Comparison of ENCODE assay signal across 29 mouse cellular contexts in the genomic region with DNA sequence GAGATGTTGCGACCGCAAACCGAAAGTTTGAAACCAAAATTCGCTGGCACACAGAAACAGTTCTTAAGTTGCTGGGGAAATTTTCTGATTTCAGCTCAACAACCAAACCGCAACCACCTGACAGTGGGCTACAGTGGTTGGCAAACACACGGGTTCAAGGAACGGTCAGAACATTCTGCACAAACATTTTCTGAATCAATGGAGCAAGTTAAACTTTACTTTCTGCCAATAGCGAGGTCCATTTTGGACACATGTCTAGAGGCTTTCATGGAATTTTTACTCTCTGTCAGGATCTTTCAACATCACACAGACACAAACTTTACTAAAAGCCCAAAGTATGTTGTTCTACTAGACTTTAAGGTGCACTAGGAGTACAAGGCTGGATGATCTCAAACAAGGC.
"Had no signal": no experiment of that assay in that cellular context is flagged by ENCODE, and none has a peak within 500 bp of the region (broad histone marks: within the 10 kb centered on the region; RNA-seq: fewer than 3 reads in every experiment).

No protein-coding gene starts in this region.

- H3K4me1 ChIP-seq: limb, embryonic 10.5 days; limb, embryonic 12.5 days; limb, embryonic 13.5 days; limb, embryonic 15.5 days; lung, embryonic 15.5 days; midbrain, embryonic 10.5 days; midbrain, embryonic 12.5 days; midbrain, embryonic 13.5 days; midbrain, embryonic 15.5 days had no signal

- H3K4me3 ChIP-seq: left cerebral cortex, adult 2 months; limb, embryonic 10.5 days; limb, embryonic 12.5 days; limb, embryonic 13.5 days; limb, embryonic 15.5 days; liver, embryonic 12.5 days; liver, embryonic 13.5 days; liver, embryonic 15.5 days; lung, embryonic 15.5 days; megakaryocyte, embryonic 14.5 days; midbrain, embryonic 10.5 days; midbrain, embryonic 12.5 days; midbrain, embryonic 13.5 days; midbrain, embryonic 15.5 days; myocyte had no signal

- H3K27me3 ChIP-seq: limb, embryonic 12.5 days; limb, embryonic 13.5 days; limb, embryonic 15.5 days; liver, embryonic 12.5 days; liver, embryonic 13.5 days; liver, embryonic 15.5 days; lung, embryonic 15.5 days; megakaryocyte, embryonic 14.5 days; midbrain, embryonic 12.5 days; midbrain, embryonic 13.5 days; midbrain, embryonic 15.5 days had no signal

- ATAC-seq: liver, embryonic 12.5 days; lung, postnatal 0 days; midbrain, embryonic 13.5 days; midbrain, embryonic 15.5 days; midbrain, embryonic 16.5 days had no signal

- H3K9me3 ChIP-seq: limb, embryonic 10.5 days; limb, embryonic 15.5 days; lung, embryonic 15.5 days had no signal

- DNase-seq: left cerebral cortex, postnatal 4 days; liver, embryonic 13.5 days; lung, adult 18-20 months; lung, adult 2 months; lung, embryonic 14.5 days; lung, postnatal 10 days; lung, postnatal 14 days; lung, postnatal 36 days; lung, postnatal 4 days; midbrain, embryonic 14.5 days had no signal

- H3K4me2 ChIP-seq: limb, embryonic 12.5 days; limb, embryonic 13.5 days; limb, embryonic 15.5 days; liver, embryonic 12.5 days; liver, embryonic 13.5 days; liver, embryonic 15.5 days; lung, embryonic 14.5 days; lung, embryonic 15.5 days; midbrain, embryonic 11.5 days; midbrain, embryonic 12.5 days; midbrain, embryonic 13.5 days; midbrain, embryonic 15.5 days had no signal

- H3K9ac ChIP-seq: limb, embryonic 12.5 days; limb, embryonic 13.5 days; limb, embryonic 15.5 days; liver, embryonic 12.5 days; liver, embryonic 13.5 days; liver, embryonic 14.5 days; liver, embryonic 15.5 days; lung, embryonic 14.5 days; lung, embryonic 15.5 days; midbrain, embryonic 12.5 days; midbrain, embryonic 13.5 days; midbrain, embryonic 15.5 days had no signal

- H3K27ac ChIP-seq: left cerebral cortex, adult 2 months; limb, embryonic 10.5 days; limb, embryonic 12.5 days; limb, embryonic 13.5 days; limb, embryonic 15.5 days; liver, embryonic 12.5 days; liver, embryonic 13.5 days; liver, embryonic 14.5 days; liver, embryonic 15.5 days; lung, embryonic 15.5 days; macrophage; midbrain, embryonic 10.5 days; midbrain, embryonic 12.5 days; midbrain, embryonic 13.5 days; midbrain, embryonic 15.5 days had no signal
